Mouse (Mus musculus): Measurements from ENCODE around the gene Gm49391. TPM values are rescaled to one million over a fixed set of nuclear protein-coding genes. Genes with fewer than 3 reads are reported as not detected.

The Gm49391 gene
- polyA plus RNA-seq (2017; shearing (Covaris generic)): 0.61 TPM

GRCm38 (mm10) chr13:60936500-60936901 is at the start of gene Gm49391, which contains the start of gene Ctla2a:
TSS of gene Gm49391 (minus strand) at chr13:60936571.
TSS of gene Ctla2a (minus strand) at chr13:60936625.

GRCm38 (mm10) chr13:60941884-60942283 is 5.5 kb upstream of the Gm49391 start, which contains the start of gene Tpbpa:
TSS of gene Tpbpa (minus strand) at chr13:60941984.

GRCm38 (mm10) chr13:60935490-60935889 is 881 bp downstream of the Gm49391 start, which contains the start of gene Gm49393:
TSS of gene Gm49393 (minus strand) at chr13:60935590.

GRCm38 (mm10) chr13:60904780-60905179 is 31.6 kb downstream of the Gm49391 start, which contains the start of gene Tpbpb:
TSS of gene Tpbpb (minus strand) at chr13:60904880.

GRCm38 (mm10) chr13:60897328-60897727 is 39.0 kb downstream of the Gm49391 start, which contains the start of gene Ctla2b:
TSS of gene Ctla2b (minus strand) at chr13:60897447.

GRCm38 (mm10) chr13:60896794-60897193 is 39.6 kb downstream of the Gm49391 start, which contains the start of gene Gm49392:
TSS of gene Gm49392 (minus strand) at chr13:60896894.

GRCm38 (mm10) chr13:60864281-60864680 is 72.1 kb downstream of the Gm49391 start, which contains the start of gene 4930486L24Rik:
TSS of gene 4930486L24Rik (minus strand) at chr13:60864475.

Other genes starting within 250 kb of the Gm49391 start
- gene BC051665, start 150.2 kb downstream of the Gm49391 start, polyA plus RNA-seq (2017; shearing (Covaris generic)): not detected
- gene Ctsll3, start 133.7 kb downstream of the Gm49391 start, polyA plus RNA-seq (2017; shearing (Covaris generic)): not detected
- 3.4 TPM for gene 4930486L24Rik, start 72.1 kb downstream of the Gm49391 start, polyA plus RNA-seq (2017; shearing (Covaris generic))
- not detected for gene Gm49392, start 39.7 kb downstream of the Gm49391 start, polyA plus RNA-seq (2017; shearing (Covaris generic))
- gene Ctla2b, start 39.1 kb downstream of the Gm49391 start, polyA plus RNA-seq (2017; shearing (Covaris generic)): 26.3 TPM
- not detected for gene Tpbpb, start 31.7 kb downstream of the Gm49391 start, polyA plus RNA-seq (2017; shearing (Covaris generic))
- gene Gm49393, start 981 bp downstream of the Gm49391 start, polyA plus RNA-seq (2017; shearing (Covaris generic)): not detected
- 241 TPM for gene Ctla2a, start 54 bp upstream of the Gm49391 start, polyA plus RNA-seq (2017; shearing (Covaris generic))
- not detected for gene Tpbpa, start 5.4 kb upstream of the Gm49391 start, polyA plus RNA-seq (2017; shearing (Covaris generic))
- gene Ctsj, start 69.4 kb upstream of the Gm49391 start, polyA plus RNA-seq (2017; shearing (Covaris generic)): not detected
- not detected for gene Ctsq, start 104.1 kb upstream of the Gm49391 start, polyA plus RNA-seq (2017; shearing (Covaris generic))
- not detected for gene Ctsr, start 227.7 kb upstream of the Gm49391 start, polyA plus RNA-seq (2017; shearing (Covaris generic))